Mouse (Mus musculus): ENCODE results near the gene Gbf1. TPM values are rescaled to one million over a fixed set of nuclear protein-coding genes. Genes with fewer than 3 reads are reported as not detected.
"Not testable (repeated sequence)": the region's sequence is repeated elsewhere in the genome, so short reads cannot be mapped to it uniquely, and the experiment has no call there.

Gene Gbf1
- polyA plus RNA-seq, 1 experiment = 21.7 TPM

DNA sequence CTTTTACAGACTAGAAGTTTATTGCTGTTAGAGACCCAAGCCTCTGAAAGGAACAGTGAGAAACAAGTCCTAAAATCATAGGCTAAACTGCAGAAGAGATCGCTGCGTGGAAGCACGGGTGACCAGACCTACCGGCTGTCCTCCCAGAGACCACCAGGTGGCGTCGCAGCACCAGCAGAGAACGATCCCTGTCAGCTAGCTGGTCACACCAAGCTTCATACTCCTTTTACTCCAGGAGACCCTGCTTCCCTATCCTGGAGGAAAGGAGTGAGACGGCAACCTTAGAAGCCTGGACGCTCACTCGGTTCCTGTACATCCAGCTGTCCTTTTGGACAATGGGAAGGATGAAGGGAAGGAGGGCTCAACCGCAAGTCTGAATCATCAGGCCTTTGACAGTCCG, 17.0 kb upstream of the Gbf1 start:
- no peak overlapping the region for H3K27ac ChIP-seq (replicated peaks; ENCODE audit: low read depth, low read length)
- H3K4me3 ChIP-seq (ENCODE audit: insufficient read depth, low read depth, low read length) = peak overlapping the region; percentile 65
- H3K4me1 ChIP-seq (ENCODE audit: control insufficient read depth, insufficient read depth, insufficient read length, low read length) = peaks cover 4% of the 10 kb centered on the region; the same call in 1 of the 2 replicates

DNA sequence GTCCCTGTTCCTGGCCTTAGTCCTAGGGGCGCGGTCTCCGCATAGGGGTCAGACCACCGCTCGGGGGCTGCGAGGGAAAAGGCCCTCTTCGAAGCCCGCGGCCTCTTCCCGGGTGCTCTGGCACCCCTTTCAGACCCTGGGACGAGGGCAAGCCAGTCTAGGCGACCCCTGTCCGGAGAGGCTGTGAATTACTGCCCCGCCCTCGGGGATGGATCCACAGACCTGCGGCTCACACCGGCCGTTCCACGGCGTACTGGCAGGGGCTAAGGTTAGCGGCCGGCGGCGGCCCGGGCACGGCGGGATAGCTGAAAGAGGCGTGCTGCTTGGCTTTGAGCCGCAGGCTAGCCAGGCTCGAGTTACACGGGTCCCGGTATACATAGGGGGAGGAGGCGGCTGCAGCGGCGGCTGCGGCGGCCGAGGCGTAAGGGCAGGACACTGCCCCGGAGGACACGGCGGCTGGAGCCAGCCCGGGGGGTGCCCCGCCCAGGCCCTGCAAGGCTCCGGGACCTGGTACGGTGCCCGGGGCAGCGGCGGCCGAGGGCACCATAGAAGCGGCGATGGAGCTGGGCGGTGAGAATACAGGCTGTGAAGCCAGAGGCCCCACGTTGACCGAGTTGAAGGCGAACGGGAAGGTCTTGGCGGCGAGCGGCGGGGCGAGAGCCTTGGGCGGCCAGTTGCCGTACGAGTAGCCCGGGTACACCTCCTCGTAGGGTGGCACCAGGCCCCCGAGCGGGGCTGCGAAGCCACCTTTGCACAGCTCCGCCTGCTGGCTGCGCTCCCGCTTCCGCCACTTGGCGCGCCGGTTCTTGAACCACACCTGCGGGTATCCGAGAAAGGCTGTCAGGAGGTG, 16.3 kb upstream of the Gbf1 start:
- Histone ChIP-seq H3K4me1 (ENCODE audit: control insufficient read depth, insufficient read depth, insufficient read length, low read length) (peaks cover 4% of the 10 kb centered on the region; the same call in 1 of the 2 replicates), H3K4me3 (ENCODE audit: insufficient read depth, low read depth, low read length) (peak overlapping the region; percentile 65), H3K27ac (replicated peaks; ENCODE audit: low read depth, low read length) (no peak overlapping the region)

DNA sequence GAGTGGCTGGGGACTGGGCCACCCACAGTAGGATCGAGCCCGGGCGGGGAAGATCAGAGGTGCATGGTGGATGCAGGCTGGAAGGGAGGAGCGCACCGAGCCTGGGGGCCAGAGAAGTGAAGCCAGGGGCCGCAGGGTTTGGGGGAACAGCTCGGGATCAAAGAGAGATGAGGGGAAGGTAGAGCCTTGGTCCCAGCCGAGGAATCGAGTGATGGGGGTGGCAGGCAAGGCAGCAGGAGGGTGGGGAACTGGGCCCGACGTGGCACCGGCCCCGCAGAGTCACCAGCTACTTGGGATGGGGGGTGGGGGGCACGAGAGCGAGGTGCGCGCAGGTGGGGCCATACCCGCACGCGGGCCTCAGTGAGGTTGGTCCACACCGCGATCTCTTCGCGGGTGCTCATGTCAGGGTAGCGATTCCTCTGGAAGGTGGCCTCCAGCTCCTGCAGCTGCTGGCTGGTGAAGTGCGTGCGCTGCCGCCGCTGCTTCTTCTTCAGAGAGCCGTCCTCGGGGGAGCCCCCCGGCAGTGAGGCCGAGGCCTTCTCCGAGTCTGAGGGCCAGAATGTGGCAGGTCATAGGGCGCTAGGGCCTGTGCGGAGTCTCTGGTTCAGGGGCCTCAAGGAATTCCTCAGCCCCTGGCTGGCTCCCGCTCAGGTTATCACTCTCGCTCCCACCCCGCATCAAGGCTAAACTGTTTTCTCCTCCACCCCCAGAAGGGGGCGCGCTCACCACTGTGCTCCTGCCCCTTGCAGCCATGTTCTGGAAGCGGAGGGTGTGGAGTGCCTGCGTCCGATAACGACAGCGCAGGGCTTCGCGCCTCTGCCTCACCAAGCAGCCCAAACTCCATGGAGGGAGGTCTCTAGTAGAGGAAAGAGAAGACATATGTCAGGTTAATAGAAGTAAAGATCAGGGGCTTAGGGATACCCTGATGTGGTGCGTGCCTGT, 15.4 kb upstream of the Gbf1 start:
- Histone ChIP-seq H3K4me1 (ENCODE audit: control insufficient read depth, insufficient read depth, insufficient read length, low read length) (peaks cover 2% of the 10 kb centered on the region; the same call in 1 of the 2 replicates), H3K4me3 (ENCODE audit: insufficient read depth, low read depth, low read length) (peak overlapping the region; percentile 65), H3K27ac (replicated peaks; ENCODE audit: low read depth, low read length) (no peak overlapping the region)

DNA sequence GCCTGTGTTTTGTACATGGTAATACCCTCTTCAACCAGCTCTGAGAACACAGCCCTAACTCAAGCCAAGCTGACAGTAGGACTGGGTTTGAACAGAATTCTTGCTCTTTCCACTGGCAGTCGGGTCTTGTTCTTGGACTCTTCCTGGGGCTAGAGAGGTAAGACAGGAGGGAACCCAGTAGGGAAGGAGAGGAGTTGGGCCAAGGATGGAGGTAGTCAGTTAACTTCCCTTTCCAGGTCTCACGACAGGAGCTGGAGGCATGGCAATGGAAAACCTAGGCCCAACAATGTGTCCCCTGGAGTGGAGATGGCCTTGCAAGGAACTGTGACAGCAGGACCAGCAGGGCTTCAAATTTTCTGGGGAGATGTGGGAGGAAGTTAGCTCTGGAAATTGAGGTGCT, 12.0 kb upstream of the Gbf1 start:
- H3K4me3 ChIP-seq (ENCODE audit: insufficient read depth, low read depth, low read length) = no peak overlapping the region
- H3K4me1 ChIP-seq (ENCODE audit: control insufficient read depth, insufficient read depth, insufficient read length, low read length) = peaks cover 2% of the 10 kb centered on the region; the same call in 1 of the 2 replicates
- H3K27ac ChIP-seq (replicated peaks; ENCODE audit: low read depth, low read length) = no peak overlapping the region

DNA sequence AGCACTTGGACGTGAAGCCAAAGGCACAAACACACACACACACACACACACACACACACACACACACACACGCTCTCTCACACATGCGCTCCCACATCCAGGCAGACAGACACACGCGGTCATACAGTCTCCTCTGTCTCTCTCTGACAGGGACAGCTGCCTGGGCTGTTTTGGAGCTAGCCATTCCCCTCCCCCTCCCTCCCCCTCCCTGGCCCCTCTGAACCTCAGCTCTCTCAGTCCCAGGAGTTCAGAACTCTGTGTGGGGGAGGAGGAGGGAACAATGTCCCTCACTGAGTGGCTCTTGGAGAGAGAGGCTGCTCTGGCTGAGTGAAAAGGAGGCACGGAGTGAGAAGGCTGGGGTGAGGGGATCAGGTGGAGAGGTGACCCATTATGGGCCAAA, 11.2 kb upstream of the Gbf1 start:
- no peak overlapping the region for H3K4me3 ChIP-seq (ENCODE audit: insufficient read depth, low read depth, low read length)
- H3K27ac ChIP-seq (replicated peaks; ENCODE audit: low read depth, low read length) = no peak overlapping the region
- peaks cover 2% of the 10 kb centered on the region; the same call in 1 of the 2 replicates for H3K4me1 ChIP-seq (ENCODE audit: control insufficient read depth, insufficient read depth, insufficient read length, low read length)

DNA sequence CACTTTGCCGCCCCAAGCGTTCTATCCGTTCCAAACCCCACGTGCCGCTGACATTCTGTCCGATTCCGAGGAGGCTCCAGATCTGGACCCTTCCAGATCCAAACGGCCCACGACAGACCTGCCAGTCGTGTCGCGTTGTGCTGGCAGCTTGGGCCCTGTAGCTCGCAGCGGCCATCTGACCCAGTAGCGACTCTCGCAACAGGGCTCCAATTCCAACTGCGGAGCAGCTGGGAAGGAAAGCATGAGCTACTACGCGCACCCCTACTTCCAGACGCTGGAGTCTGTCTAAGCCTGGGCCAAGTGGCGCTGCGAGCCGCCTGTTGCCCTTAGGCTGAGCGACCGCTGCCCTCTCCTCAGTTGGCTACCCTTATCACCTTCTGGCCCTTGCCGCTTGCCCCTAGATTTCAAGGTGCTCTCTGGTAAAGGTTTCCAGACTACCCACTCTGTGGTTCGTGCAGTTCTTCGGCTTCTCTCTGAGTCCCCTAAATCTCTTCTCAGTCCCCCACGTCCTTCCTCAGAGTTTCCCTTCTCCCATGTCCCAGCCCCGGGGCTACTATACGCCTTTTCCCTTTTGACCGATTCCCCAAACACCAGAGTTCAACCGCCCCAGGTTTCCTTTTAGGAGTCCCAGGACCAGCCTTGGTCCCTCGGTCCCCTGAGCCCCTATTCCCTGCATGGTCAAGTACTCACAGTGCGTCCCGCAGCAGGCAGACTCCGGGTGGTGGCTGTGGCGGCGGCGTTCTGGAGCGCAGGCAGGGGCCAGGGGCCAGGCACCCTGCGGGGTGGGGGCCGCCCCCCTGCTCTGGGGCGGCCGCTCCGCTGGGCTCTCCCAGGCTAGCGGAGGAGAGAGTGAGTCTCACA, 4.6 kb upstream of the Gbf1 start, which contains the start of gene Pitx3:
Gene Pitx3, minus strand, starts transcription at position 816 of the 861 bp plus-strand sequence.
- Histone ChIP-seq H3K4me3 (ENCODE audit: insufficient read depth, low read depth, low read length) (peak within 1 kb of the TSS; percentile 51), H3K4me1 (ENCODE audit: control insufficient read depth, insufficient read depth, insufficient read length, low read length) (no peaks in the 10 kb centered on the region), H3K27ac (replicated peaks; ENCODE audit: low read depth, low read length) (no peak within 1 kb of the TSS)

DNA sequence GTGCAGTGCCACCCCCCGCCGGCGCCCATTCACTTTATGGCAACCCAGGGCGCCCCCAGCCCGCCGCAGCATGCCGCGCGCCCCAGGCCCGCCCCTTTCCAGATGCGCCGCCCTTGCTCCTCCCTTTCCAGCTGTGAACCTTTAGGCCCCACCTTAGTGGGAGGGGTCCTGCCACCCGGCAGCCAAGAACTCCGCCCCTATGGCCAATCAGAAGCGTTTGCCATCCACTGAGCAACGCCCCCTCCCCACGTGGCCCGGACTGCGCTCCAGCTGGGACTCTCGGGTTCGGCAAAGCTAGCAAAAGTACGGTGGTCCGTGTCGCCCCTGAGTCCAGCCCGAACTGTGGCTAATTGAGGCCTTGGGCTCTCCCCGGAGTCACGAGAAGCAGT, 3.9 kb upstream of the Gbf1 start:
- H3K4me3 ChIP-seq (ENCODE audit: insufficient read depth, low read depth, low read length) = peak overlapping the region; percentile 51
- no peak overlapping the region for H3K27ac ChIP-seq (replicated peaks; ENCODE audit: low read depth, low read length)
- peaks cover 2% of the 10 kb centered on the region; the same call in 1 of the 2 replicates for H3K4me1 ChIP-seq (ENCODE audit: control insufficient read depth, insufficient read depth, insufficient read length, low read length)

DNA sequence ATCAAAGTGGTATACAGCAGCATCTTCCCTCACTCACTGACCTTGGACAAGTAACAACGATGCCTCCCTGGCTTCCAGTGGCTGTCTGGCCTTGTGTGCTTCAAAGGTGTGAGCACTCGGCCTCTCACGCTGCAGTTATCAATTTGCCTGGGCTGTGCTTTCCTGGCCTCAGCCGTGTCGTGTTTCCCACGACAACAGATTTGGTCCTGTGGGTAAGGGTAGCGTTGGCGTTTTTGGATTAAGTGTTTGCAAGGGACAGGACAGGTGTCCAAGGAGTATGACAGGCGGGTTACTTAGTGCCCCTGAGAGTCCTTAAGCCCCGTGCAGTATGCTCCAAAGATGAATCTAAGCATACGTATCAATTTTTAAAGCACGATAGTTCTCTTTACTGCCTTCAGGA, 3.2 kb upstream of the Gbf1 start:
- H3K4me3 ChIP-seq (ENCODE audit: insufficient read depth, low read depth, low read length) = peak overlapping the region; percentile 51; the same call in 1 of the 2 replicates
- peaks cover 10% of the 10 kb centered on the region; the same call in 1 of the 2 replicates for H3K4me1 ChIP-seq (ENCODE audit: control insufficient read depth, insufficient read depth, insufficient read length, low read length)
- H3K27ac ChIP-seq (replicated peaks; ENCODE audit: low read depth, low read length) = no peak overlapping the region

DNA sequence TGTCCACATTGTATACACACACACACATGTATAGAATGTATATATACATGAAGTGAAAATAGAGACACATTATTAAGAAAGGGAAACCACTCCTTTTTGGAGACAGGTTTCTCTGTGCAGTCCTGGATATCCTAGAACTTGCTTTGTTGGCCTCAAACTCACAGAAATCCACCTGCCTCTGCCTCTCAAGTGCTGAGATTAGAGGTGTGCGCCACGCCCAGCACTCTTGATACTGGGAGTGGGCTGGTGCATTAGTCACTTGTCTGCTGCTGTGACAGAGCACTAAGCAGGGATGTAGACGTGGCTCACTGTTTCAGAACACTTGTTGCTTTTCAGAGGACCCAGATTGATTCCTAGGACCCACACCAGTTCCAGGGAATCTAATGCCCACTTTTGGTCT, 13.6 kb downstream of the Gbf1 start:
- Histone ChIP-seq H3K4me1 (ENCODE audit: control insufficient read depth, insufficient read depth, insufficient read length, low read length) (no peaks in the 10 kb centered on the region), H3K4me3 (ENCODE audit: insufficient read depth, low read depth, low read length) (no peak overlapping the region), H3K27ac (replicated peaks; ENCODE audit: low read depth, low read length) (no peak overlapping the region)

DNA sequence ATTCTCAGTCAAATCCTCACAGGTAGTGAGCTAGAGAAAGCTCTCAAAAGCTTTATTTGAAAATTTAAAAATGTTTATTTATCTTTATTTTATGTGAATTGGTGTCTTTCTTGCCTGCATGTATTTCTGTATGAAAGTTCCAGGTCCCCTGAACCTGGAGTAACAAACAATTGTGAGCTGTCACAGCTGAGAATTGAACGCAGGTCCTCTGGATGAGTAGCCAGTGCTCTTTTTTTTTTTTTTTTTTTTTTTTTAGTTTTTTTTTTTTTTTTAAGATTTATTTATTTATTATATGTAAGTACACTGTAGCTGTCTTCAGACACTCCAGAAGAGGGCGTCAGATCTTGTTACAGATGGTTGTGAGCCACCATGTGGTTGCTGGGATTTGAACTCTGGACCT, 14.9 kb downstream of the Gbf1 start:
- H3K4me1 ChIP-seq (ENCODE audit: control insufficient read depth, insufficient read depth, insufficient read length, low read length); H3K4me3 ChIP-seq (ENCODE audit: insufficient read depth, low read depth, low read length); H3K27ac ChIP-seq (replicated peaks; ENCODE audit: low read depth, low read length): not testable (repeated sequence)

DNA sequence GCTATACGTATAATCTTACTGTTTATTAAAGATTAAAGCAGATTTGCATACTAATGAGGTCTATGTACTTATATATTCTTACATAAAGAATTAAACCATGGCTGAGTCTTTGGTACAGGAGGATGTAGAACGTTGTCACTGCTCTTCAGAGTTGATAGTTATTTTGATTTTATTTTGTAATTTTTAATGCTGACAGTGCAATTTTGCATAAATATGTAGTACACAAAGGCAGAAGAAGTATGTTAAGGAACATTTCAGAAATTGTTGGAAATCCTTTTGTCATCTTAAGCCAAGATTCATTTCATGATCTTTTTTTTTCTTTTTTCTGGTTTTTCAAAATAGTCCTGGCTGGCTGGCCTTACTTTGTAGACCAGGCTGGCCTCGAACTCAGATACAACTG, 17.1 kb downstream of the Gbf1 start:
- Histone ChIP-seq H3K27ac (replicated peaks; ENCODE audit: low read depth, low read length) (no peak overlapping the region), H3K4me1 (ENCODE audit: control insufficient read depth, insufficient read depth, insufficient read length, low read length) (no peaks in the 10 kb centered on the region), H3K4me3 (ENCODE audit: insufficient read depth, low read depth, low read length) (no peak overlapping the region)

DNA sequence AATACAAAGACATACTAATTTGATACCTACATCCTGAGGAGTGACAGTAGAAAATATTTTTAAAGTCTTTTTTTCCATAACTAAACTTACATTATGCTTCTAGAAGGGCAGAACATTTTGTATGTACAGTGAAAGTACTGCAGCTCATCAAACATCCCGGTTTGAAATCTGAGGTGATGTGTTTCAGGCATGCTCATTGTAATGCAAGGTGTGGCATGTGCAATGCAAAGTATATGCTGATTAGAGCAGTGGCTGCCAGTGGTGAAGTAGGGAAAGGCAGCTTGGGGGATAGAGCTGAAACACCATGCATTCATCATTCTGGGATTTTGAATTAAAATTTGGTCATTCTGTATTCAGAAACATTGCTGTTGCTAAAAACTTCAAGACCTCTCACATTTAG, 17.6 kb downstream of the Gbf1 start:
- Histone ChIP-seq H3K4me1 (ENCODE audit: control insufficient read depth, insufficient read depth, insufficient read length, low read length) (no peaks in the 10 kb centered on the region), H3K27ac (replicated peaks; ENCODE audit: low read depth, low read length) (no peak overlapping the region), H3K4me3 (ENCODE audit: insufficient read depth, low read depth, low read length) (no peak overlapping the region)

DNA sequence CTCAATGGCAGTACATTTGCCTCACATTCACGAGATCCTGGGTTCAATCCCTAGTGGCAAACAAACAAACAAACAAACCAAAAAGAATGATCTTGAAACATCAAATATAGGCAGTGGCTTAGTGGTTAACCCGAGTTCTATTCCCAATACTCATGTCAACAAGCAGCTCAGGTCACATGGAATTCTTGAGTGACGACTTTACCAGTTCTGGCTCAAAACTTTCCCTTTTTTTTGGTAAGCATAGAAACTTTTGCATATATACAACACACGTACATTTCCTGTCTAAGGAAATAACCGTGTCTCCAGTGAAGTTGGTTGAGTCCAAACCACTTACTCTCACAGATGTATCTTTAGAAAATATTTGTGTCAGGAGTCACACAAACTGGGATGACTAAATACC, 20.2 kb downstream of the Gbf1 start:
- no peak overlapping the region for H3K4me3 ChIP-seq (ENCODE audit: insufficient read depth, low read depth, low read length)
- H3K4me1 ChIP-seq (ENCODE audit: control insufficient read depth, insufficient read depth, insufficient read length, low read length) = no peaks in the 10 kb centered on the region
- H3K27ac ChIP-seq (replicated peaks; ENCODE audit: low read depth, low read length) = no peak overlapping the region

DNA sequence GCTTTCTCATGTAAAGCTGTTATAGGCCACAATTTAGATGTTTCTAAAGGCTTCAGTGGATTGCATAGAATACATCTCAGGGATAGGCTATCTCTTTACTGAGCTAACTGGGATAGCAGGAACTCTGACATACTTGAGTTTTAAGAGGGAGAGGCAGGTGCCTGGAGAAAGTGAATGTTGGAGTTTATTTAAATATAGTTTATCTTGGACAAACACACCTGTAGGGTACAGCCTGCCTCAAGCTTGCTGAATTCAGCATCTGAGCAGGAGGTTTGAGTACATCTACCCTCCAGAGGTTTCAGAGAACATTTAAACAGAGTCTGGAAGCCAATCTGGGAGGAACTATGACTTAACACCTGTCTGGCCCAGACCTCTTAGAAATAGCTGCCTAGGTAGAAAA, 22.9 kb downstream of the Gbf1 start:
- H3K27ac ChIP-seq (replicated peaks; ENCODE audit: low read depth, low read length) = no peak overlapping the region
- no peak overlapping the region for H3K4me3 ChIP-seq (ENCODE audit: insufficient read depth, low read depth, low read length)
- H3K4me1 ChIP-seq (ENCODE audit: control insufficient read depth, insufficient read depth, insufficient read length, low read length) = no peaks in the 10 kb centered on the region

All from brown adipose tissue, adult 24 weeks (tissue).